ENCODE assay signal across 8 mouse cellular contexts in genomic region chr9:64769066-64769695, GRCm38 (mm10). TPM values are rescaled to one million over a fixed set of nuclear protein-coding genes. Genes with fewer than 3 reads are reported as not detected.
A peak's percentile ranks its signal among the peaks of the same experiment; 100 is the strongest.
DNase-seq lines count a peak whose midpoint lies in the region; ATAC-seq and TF ChIP-seq lines count a peak whose summit lies in the region.

No protein-coding gene starts in this region.

- 62% methylated on average over 9 of the region's 9 CpGs for WGBS in liver, embryonic 13.5 days (ENCODE audit: insufficient replicate concordance)

- H3K4me1 ChIP-seq in G1E (ENCODE audit: insufficient read depth, low read depth, low read length), result peaks cover 11% of the 10 kb centered on the region
- H3K4me1 ChIP-seq in liver, embryonic 13.5 days (replicated peaks), result peaks cover 19% of the 10 kb centered on the region

- DNase-seq in CD4-positive, CD25-positive, alpha-beta regulatory T cell, adult 2 months (ENCODE audit: low read depth, low spot score), result peak; percentile 78
- DNase-seq in layer of hippocampus, adult 2 months (ENCODE audit: low spot score in 2 of 2), result peak in 1 of 2 experiments; percentile 55
- no peak for DNase-seq in layer of hippocampus, postnatal 36 days
- no peak for DNase-seq in G1E (ENCODE audit: low spot score)
- DNase-seq in embryo, embryonic 10 days (ENCODE audit: low spot score), result peak; percentile 65
- DNase-seq in liver, embryonic 13.5 days, result peak; percentile 28
- DNase-seq in thymus, postnatal 14 days, result peak; percentile 35

- H3K4me2 ChIP-seq in liver, embryonic 13.5 days, result no peak overlapping the region

- peak overlapping the region; percentile 76 for H3K27ac ChIP-seq in layer of hippocampus, adult 2 months
- no peak overlapping the region for H3K27ac ChIP-seq in liver, embryonic 13.5 days

- TF ChIP-seq CTCF in layer of hippocampus, adult 2 months (conservative IDR thresholded peaks at IDR 0.05), result peak; percentile 78
- TF ChIP-seq CTCF in G1E (IDR thresholded peaks at IDR 0.05; ENCODE audit: low read depth, low read length), result peak; percentile 18; the same call in 1 of the 2 replicates

- no peak for ATAC-seq in CD4-positive, CD25-positive, alpha-beta regulatory T cell, adult 4 months
- no peak for ATAC-seq in G1E (ENCODE audit: extremely low read depth, insufficient number of reproducible peaks, low FRiP score, poor library complexity, severe bottlenecking)
- ATAC-seq in liver, embryonic 13.5 days (ENCODE audit: low read depth), result no peak

- peaks cover 23% of the 10 kb centered on the region for H3K27me3 ChIP-seq in G1E (ENCODE audit: insufficient read depth, low read length)
- H3K27me3 ChIP-seq in liver, embryonic 13.5 days, result no peaks in the 10 kb centered on the region

- no peaks in the 10 kb centered on the region for H3K36me3 ChIP-seq in G1E (replicated peaks)
- H3K36me3 ChIP-seq in liver, embryonic 13.5 days, result no peaks in the 10 kb centered on the region

- no peak overlapping the region; the same call in 1 of the 2 replicates for H3K4me3 ChIP-seq in layer of hippocampus, adult 2 months
- H3K4me3 ChIP-seq in G1E (ENCODE audit: low read depth, low read length), result no peak overlapping the region
- no peak overlapping the region for H3K4me3 ChIP-seq in liver, embryonic 13.5 days (replicated peaks)

- H3K9ac ChIP-seq in liver, embryonic 13.5 days, result no peak overlapping the region

- H3K9me3 ChIP-seq in G1E (replicated peaks), result no peaks in the 10 kb centered on the region
- H3K9me3 ChIP-seq in liver, embryonic 13.5 days (replicated peaks), result no peaks in the 10 kb centered on the region

RNA-seq across cellular contexts. Expression of gene Rab11a, which starts 31.6 kb away (rescaled TPM):
- polyA plus RNA-seq in CD4-positive, CD25-positive, alpha-beta regulatory T cell, adult 4 months (2017; shearing (Covaris generic)), result 100 to 1,000 TPM; 166 to 218 TPM
- total RNA-seq in layer of hippocampus, adult 2 months (2021), result 100 to 1,000 TPM; 218 to 232 TPM
- 100 to 1,000 TPM; 233 to 239 TPM for total RNA-seq in layer of hippocampus, postnatal 36 days (2021)
- total RNA-seq in G1E (2014; fragmentation: Nextera tagmentation) (142 and 152 TPM in 2 replicates), G1E (2017) (139 and 166 TPM in 2 replicates)
- polyA plus RNA-seq in G1E (2012), result 92.2 and 117 TPM in 2 replicates
- 254 and 265 TPM in 2 replicates for polyA plus RNA-seq in liver, embryonic 13.5 days (2015; fragmentation: Nextera tagmentation; extraction: Ambion mirVana)

RNA-seq across cellular contexts. Expression of gene Dennd4a, which starts 42.0 kb away (rescaled TPM):
- polyA plus RNA-seq in CD4-positive, CD25-positive, alpha-beta regulatory T cell, adult 4 months (2017; shearing (Covaris generic)), result 10 to 100 TPM; 22.1 to 25.3 TPM
- total RNA-seq in layer of hippocampus, adult 2 months (2021), result 10 to 100 TPM; 39.9 to 41.5 TPM
- total RNA-seq in layer of hippocampus, postnatal 36 days (2021), result 10 to 100 TPM; 41.4 to 41.7 TPM
- total RNA-seq in G1E (2014; fragmentation: Nextera tagmentation) (337 and 417 TPM in 2 replicates), G1E (2017) (71.7 and 81.3 TPM in 2 replicates)
- 17.6 and 29.0 TPM in 2 replicates for polyA plus RNA-seq in G1E (2012)
- polyA plus RNA-seq in liver, embryonic 13.5 days (2015; fragmentation: Nextera tagmentation; extraction: Ambion mirVana), result 24.1 and 27.0 TPM in 2 replicates

Comparison
In these comparisons a context has a peak if more than half of its experiments do, and no peak if none do; other contexts are left out.
1. DNase-seq: peak in CD4-positive, CD25-positive, alpha-beta regulatory T cell, adult 2 months (single experiment), embryo, embryonic 10 days (single experiment), liver, embryonic 13.5 days (single experiment) and thymus, postnatal 14 days (single experiment); none in layer of hippocampus, postnatal 36 days (0 of 2) and G1E (single experiment).